Mouse (Mus musculus): Measurements from ENCODE around the gene Snap29.

The Snap29 gene

GRCm38 (mm10) chr16:17405736-17406443, at the start of gene Snap29, which contains the start of gene Pi4ka:
Snap29 (plus strand) TSS chr16:17405986.
Pi4ka (minus strand) TSS chr16:17406314.
- peak; percentile 98 for DNase-seq (ENCODE audit: low read depth, low spot score)

- no peak for DNase-seq (ENCODE audit: low read depth, low spot score)
These were observed 49.8 kb upstream of the Snap29 start for GRCm38 (mm10) chr16:17356031-17356430.

DNA sequence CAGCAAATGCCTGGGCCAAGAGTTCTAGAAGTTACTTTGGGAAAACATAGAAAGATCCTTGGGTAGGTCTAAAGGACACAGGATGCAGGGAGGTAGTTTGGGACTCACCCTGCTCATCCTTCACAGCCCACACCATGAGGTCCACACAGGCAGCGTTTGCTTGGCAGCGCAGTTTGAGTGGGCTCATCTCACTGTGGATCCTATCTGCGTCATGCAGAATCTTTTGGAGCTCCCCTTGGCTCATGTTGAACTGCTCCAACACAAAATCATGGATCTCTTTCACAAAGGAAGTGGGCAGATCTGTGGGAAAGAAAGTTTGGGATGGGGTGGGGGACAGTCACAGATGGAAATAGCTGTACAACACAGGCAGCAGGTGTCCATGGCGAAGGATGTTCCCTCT, 47.0 kb upstream of the Snap29 start:
- DNase-seq (ENCODE audit: low read depth, low spot score) = no peak

- DNase-seq (ENCODE audit: low read depth, low spot score) = peak; percentile 21
These were observed 23.5 kb upstream of the Snap29 start for GRCm38 (mm10) chr16:17382306-17382705.

DNA sequence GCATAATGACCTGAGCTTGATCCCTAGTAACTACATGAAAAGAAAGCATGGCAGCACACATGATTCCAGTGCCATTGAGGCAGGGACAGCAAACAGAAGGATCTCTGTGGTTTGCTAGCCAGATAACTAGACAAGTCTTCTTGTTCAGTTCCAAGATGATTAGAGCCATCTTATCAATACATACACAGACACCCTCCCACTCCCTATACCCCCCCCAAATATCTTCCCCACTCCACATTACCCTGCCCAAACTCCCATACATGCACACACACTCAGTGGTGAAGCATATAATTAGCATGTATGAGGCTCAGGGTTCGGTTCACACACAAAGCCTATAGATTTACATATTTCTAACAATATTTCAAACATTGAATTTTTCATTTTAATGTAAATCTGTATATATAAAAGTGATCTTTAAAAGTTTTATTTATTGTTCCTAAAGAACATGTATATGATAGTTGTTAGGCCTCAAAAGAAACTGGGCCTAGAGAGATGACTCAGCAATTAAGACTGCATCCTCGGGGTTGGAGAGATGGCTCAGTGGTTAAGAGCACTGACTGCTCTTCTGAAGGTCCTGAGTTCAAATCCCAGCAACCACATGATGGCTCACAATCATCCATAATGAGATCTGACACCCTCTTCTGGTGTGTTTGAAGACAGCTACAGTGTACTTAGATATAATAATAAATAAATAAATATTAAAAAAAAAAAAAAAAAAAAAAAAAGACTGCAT, 22.0 kb upstream of the Snap29 start:
- no peak for DNase-seq (ENCODE audit: low read depth, low spot score)

- DNase-seq (ENCODE audit: low read depth, low spot score) = no peak
These were observed 13.0 kb upstream of the Snap29 start for GRCm38 (mm10) chr16:17392784-17393183.

- peak; percentile 71 for DNase-seq (ENCODE audit: low read depth, low spot score)
These were observed 2.9 kb upstream of the Snap29 start for GRCm38 (mm10) chr16:17402855-17403254.

DNA sequence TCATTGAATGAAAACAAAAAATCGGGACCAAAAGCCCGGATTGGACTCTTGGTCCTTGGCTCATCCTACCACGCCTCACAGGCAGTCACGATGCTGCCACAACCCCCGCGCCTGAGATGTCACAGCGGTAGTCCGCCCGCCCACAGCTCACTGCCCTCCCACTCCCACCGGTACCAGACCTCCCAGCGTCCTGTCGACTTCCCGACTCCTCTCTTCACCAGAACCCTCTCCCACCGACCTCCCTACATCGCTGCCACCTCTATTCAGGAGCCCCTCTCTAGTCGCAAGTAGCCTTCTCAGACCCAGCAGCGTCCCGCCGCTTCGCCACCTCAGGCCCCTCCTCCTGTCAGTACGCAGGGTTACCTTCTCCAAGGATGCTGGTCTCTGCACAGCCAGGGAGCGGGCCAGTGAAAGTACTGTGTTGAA, 502 bp upstream of the Snap29 start:
- peak; percentile 56 for DNase-seq (ENCODE audit: low read depth, low spot score)

DNA sequence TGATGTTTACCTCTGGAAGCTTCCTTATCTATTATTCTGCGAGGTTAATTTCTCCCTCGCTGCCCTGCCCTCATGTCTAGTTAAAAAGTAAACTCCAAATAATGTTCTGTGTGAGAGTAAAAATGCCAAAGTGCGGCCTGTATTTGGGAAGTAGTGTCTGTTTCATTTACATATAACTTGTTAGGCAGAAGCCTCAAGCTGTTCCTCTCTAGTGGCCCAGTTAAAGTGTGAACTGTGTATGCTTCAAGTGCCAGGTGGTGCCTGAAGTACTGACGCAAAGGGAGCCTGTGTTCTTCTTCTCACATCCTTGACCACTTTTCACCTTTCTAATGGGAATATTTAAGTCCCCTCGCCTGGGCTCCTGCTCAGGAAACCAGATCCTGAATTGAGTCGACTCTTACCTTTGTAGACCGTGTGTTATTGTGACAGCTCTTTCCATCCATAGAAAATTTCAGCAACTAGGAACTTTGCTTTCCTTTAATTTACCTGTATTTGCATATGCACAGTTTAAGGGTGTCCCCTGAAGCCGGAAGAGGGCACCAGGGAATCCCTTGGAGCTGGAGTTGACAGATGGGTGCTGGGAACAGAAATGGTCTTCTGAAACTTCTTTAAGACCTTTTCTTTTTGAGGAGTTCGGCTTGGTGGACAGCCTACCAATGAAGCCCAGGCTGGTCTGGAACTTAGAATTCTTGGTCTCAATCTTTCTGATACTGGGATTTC, 886 bp downstream of the Snap29 start:
- no peak for DNase-seq (ENCODE audit: low read depth, low spot score)

DNA sequence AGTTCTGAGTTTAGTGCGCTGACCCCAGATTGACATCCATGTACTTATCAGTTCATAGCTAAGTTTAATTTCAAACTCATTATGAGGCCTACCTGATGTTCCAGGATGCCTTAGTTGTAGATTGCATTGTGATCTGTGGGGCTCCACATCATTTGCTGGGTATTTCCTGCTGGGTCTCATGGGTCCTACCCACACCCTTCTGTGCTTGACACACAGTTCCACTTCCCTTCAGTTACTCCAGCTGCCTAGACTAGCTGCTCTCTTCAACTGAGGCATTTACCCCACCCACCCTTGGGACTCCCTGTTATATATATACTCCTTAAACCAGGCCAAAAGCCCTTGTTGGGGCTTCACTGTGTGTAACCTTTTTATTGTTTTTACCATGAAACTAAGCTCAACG, 3.3 kb downstream of the Snap29 start:
- DNase-seq (ENCODE audit: low read depth, low spot score) = no peak

- no peak for DNase-seq (ENCODE audit: low read depth, low spot score)
These were observed 4.4 kb downstream of the Snap29 start for GRCm38 (mm10) chr16:17410209-17410608.

DNA sequence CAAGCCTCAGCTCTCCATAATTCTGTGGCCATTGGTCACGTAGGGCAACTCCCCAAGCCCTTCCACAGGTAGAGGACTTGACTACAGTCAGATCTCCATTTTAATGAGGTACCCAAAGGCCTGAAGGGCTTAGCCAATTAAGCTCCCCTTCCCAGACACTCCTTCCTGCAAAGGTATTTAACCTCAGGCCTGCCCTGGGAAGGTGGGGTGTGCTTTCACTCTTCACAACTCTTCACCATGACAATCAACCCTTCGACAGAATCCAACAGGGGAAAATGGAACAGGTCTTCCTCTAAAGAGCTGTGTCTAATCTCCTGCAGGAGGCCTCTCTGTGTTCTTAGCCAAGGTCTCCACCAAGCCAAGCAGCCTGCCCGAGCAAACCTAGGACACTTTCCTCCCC, 17.2 kb downstream of the Snap29 start:
- peak; percentile 49 for DNase-seq (ENCODE audit: low read depth, low spot score)

DNA sequence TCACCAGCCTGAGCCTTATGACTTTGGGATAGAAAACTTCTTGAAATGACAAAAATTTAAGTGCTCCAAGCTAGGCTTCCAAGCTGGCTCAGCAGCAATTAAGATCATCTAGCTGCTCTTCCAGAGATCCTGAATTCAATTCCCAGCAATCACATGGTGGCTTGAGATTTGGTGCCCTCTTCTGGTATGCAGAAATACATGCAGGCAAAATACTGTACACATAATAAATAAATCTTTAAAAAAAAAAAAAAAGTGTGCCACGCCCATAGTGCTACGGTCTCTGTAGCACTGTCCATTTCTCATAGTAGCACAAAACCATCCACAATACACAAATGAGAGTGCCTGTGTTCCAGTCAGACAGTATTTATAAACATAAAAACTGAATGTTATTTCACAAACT, 26.8 kb downstream of the Snap29 start:
- DNase-seq (ENCODE audit: low read depth, low spot score) = peak; percentile 53

GRCm38 (mm10) chr16:17451541-17452372, 46.0 kb downstream of the Snap29 start, which contains the start of gene Crkl:
Crkl (plus strand) TSS chr16:17451987.
- DNase-seq (ENCODE audit: low read depth, low spot score) = peak; percentile 98

DNA sequence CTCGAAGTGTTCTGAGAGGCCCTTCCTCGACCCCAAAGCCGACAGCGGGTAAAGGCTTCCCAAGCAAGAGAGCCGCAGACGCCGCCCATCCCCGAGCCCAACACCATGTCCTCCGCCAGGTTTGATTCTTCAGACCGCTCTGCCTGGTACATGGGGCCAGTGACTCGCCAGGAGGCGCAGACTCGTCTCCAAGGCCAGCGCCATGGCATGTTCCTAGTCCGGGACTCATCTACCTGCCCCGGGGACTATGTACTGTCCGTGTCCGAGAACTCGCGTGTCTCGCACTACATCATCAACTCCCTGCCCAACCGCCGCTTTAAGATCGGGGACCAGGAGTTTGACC, 46.6 kb downstream of the Snap29 start:
- peak; percentile 28 for DNase-seq (ENCODE audit: low read depth, low spot score)

DNA sequence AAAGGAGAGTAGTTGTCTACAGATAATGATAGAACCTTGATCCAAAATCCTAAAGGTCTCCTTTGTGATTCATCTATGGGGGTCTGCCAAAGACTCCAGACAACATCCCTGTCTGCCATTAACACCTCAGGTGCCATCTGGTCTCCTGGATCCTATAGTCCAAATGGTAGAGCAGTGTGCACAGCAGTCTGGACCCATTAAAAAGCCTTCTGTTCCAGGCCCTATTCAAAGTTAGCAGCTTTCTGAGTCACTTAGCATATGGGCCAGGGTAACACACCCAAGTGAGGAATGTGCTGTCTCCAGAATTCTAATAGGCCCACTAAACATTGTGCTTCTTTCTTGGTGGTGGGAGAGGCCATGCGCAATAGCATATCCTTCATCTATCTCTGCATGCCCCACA, 51.1 kb downstream of the Snap29 start:
- peak; percentile 79 for DNase-seq (ENCODE audit: low read depth, low spot score)

GRCm38 (mm10) chr16:17460254-17460653, 54.5 kb downstream of the Snap29 start:
- peak; percentile 56 for DNase-seq (ENCODE audit: low read depth, low spot score)

DNA sequence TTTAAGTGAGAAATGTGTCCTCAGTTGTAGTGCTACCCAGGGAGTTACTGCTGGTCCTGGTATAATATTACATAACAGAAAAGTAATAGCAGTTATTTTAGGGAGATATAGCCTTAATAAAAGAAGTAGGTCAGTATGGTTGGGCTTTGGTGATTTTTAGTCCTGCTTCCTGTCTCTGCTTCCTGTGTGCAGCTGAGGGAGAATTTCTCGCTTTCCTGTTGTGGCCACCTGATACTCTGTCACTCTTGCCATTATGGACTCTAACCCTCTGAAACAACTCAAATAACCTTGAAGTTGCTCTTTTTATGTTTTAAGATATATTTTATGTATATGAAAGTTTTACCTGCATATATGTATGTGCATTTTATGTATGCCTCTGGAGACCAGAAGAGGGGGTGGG, 55.8 kb downstream of the Snap29 start:
- no peak for DNase-seq (ENCODE audit: low read depth, low spot score)

DNA sequence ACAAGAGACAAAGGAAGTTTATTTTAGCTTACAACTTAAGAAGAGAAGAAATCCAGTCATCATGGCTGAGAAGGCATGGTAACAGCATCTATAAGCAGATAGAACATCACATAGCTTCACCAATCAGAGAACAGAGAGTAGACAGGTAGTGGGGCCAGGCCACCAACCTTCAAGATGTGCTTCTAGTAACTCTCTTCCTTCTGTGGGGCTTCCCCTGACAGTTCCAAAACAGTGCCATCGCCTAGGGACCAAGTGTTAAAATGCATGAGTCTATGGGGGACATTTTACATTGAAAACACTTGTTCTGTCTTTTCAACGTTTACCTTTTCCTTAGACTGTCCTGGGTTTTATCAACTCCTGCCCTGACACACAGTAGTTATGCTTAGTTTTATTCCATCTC, 57.4 kb downstream of the Snap29 start:
- no peak for DNase-seq (ENCODE audit: low read depth, low spot score)

DNA sequence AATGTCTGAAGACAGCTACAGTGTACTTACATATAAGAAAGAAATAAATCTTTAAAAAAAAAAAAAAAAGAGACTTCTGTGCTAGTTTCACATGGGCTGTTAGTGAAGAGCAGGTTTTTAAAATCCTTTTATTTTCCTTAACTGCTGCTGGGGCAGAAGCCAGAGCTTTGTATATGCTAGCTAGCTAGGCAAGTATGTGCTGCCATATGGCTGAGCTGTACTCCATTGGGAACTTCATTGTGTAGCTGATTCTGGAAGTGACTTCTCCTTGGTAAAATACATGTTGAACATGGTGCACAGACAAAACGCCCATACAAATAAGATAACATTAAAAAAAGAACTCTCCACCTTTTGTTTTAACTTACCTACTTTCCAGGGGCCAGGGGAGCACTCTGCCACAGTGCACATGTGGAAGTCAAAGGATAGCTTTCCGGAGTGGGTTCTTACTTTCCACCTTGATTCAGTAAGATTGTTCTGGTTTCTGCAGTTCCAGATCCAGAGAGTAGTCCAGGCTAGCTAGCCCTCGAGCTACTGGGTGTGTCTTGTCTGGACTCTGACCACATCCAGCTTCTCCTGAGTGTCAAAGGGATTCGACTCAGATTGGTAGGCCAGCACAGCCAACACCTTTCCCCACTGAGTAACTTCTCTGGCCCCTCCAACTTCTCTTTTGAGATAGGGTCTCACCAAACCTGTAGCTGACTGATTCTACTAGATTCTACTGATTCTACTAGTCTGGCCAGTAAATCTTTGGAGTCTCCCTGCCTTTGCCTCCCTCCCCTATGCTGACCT, 61.3 kb downstream of the Snap29 start:
- DNase-seq (ENCODE audit: low read depth, low spot score) = no peak

GRCm38 (mm10) chr16:17472498-17472897, 66.7 kb downstream of the Snap29 start:
- no peak for DNase-seq (ENCODE audit: low read depth, low spot score)
